Mouse (Mus musculus): Measurements from ENCODE around the gene Tmcc1.

- TF ChIP-seq CTCF (IDR thresholded peaks at IDR 0.05; ENCODE audit: low read depth) (no peak), EP300 (optimal IDR thresholded peaks at IDR 0.05) (no peak)
These were observed 14.6 kb upstream of the Tmcc1 start, which contains the start of gene Washc2 for GRCm38 (mm10) chr6:116207729-116208534.

Measured in stomach, postnatal 0 days (tissue).